8 mouse cellular contexts compared by ENCODE assay signal in the genomic region with DNA sequence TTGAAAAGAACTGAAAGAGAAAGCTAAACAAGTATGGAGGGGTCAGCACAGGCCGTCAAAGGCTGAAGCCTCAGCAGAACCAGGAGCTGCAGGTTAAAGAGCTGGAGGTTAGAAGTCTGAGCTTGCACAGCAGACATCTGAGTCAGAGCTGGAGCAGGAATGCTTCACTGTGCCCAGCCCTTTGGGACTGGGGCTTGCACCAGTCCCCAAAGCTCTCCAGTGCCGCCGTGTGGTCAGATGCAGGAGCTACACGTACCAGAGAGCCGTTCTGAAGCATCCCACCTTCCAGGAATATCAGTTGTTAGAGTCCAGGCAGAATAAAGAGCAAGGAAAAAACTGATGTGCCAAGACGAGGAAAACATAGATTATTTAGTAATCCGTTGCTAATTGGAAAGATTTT. TPM values are rescaled to one million over a fixed set of nuclear protein-coding genes. Genes with fewer than 3 reads are reported as not detected.
DNase-seq lines count a peak whose midpoint lies in the region; ATAC-seq and TF ChIP-seq lines count a peak whose summit lies in the region.

No protein-coding gene starts in this region.

- WGBS in embryonic facial prominence, embryonic 15.5 days, result 2% methylated on average over 7 of the region's 7 CpGs
- WGBS in heart, postnatal 0 days, result under 1% methylated on average over 7 of the region's 7 CpGs
- 3% methylated on average over 7 of the region's 7 CpGs for WGBS in liver, postnatal 0 days (ENCODE audit: insufficient replicate concordance)
- WGBS in neural tube, embryonic 14.5 days, result 2% methylated on average over 7 of the region's 7 CpGs

- H3K36me3 ChIP-seq in G1E (replicated peaks), result no peaks in the 10 kb centered on the region
- no peaks in the 10 kb centered on the region for H3K36me3 ChIP-seq in embryonic facial prominence, embryonic 15.5 days
- H3K36me3 ChIP-seq in heart, postnatal 0 days (replicated peaks; ENCODE audit: control insufficient read depth, insufficient read depth, low read length), result no peaks in the 10 kb centered on the region
- no peaks in the 10 kb centered on the region for H3K36me3 ChIP-seq in liver, postnatal 0 days (replicated peaks; ENCODE audit: insufficient read depth, low read length)
- H3K36me3 ChIP-seq in neural tube, embryonic 14.5 days (ENCODE audit: control insufficient read depth, insufficient read depth, low read length), result no peaks in the 10 kb centered on the region

- H3K4me3 ChIP-seq in G1E (ENCODE audit: low read depth, low read length), result no peak overlapping the region
- H3K4me3 ChIP-seq in bone marrow macrophage, adult 2 months (ENCODE audit: insufficient read depth, low read length), result no peak overlapping the region
- no peak overlapping the region for H3K4me3 ChIP-seq in embryonic facial prominence, embryonic 15.5 days (replicated peaks)
- no peak overlapping the region for H3K4me3 ChIP-seq in heart, postnatal 0 days (ENCODE audit: low read depth, low read length)
- H3K4me3 ChIP-seq in liver, postnatal 0 days (ENCODE audit: low read depth, low read length), result no peak overlapping the region
- H3K4me3 ChIP-seq in neural tube, embryonic 14.5 days (ENCODE audit: low read depth, low read length), result no peak overlapping the region

- H3K9me3 ChIP-seq in G1E (replicated peaks), result no peaks in the 10 kb centered on the region; the same call in 1 of the 2 replicates
- no peaks in the 10 kb centered on the region for H3K9me3 ChIP-seq in embryonic facial prominence, embryonic 15.5 days (replicated peaks)
- H3K9me3 ChIP-seq in heart, postnatal 0 days (replicated peaks; ENCODE audit: control insufficient read depth, low read length), result no peaks in the 10 kb centered on the region
- H3K9me3 ChIP-seq in liver, postnatal 0 days (ENCODE audit: low read length), result no peaks in the 10 kb centered on the region
- H3K9me3 ChIP-seq in neural tube, embryonic 14.5 days (ENCODE audit: control insufficient read depth, low read length), result no peaks in the 10 kb centered on the region

- H3K27ac ChIP-seq in bone marrow macrophage, adult 2 months (ENCODE audit: insufficient read depth, low read depth, low read length), result no peak overlapping the region
- H3K27ac ChIP-seq in embryonic facial prominence, embryonic 15.5 days (replicated peaks), result no peak overlapping the region
- no peak overlapping the region for H3K27ac ChIP-seq in heart, postnatal 0 days (ENCODE audit: low read depth)
- no peak overlapping the region for H3K27ac ChIP-seq in liver, postnatal 0 days (ENCODE audit: low read depth)
- H3K27ac ChIP-seq in neural tube, embryonic 14.5 days (ENCODE audit: low read depth, low read length), result no peak overlapping the region

- no peak for TF ChIP-seq EP300 in heart, postnatal 0 days (IDR thresholded peaks at IDR 0.05; ENCODE audit: low read depth)
- TF ChIP-seq EP300 in liver, postnatal 0 days (IDR thresholded peaks at IDR 0.05; ENCODE audit: low read depth), result no peak

- TF ChIP-seq CTCF in G1E (IDR thresholded peaks at IDR 0.05; ENCODE audit: low read depth, low read length), result peak; percentile 90
- peak; percentile 59; the same call in 1 of the 2 replicates for TF ChIP-seq CTCF in bone marrow macrophage, adult 2 months (IDR thresholded peaks at IDR 0.05; ENCODE audit: low read depth, low read length)
- peak; percentile 89 for TF ChIP-seq CTCF in heart, postnatal 0 days (IDR thresholded peaks at IDR 0.05; ENCODE audit: low read depth)
- peak; percentile 89 for TF ChIP-seq CTCF in liver, postnatal 0 days (IDR thresholded peaks at IDR 0.05; ENCODE audit: low read depth)

- no peak overlapping the region for H3K9ac ChIP-seq in embryonic facial prominence, embryonic 15.5 days
- H3K9ac ChIP-seq in heart, postnatal 0 days (replicated peaks; ENCODE audit: low read depth, low read length), result no peak overlapping the region
- H3K9ac ChIP-seq in liver, postnatal 0 days (replicated peaks), result no peak overlapping the region
- no peak overlapping the region for H3K9ac ChIP-seq in neural tube, embryonic 14.5 days (replicated peaks; ENCODE audit: low read depth, low read length)

- peaks cover 2% of the 10 kb centered on the region; the same call in 1 of the 2 replicates for H3K4me1 ChIP-seq in G1E (ENCODE audit: insufficient read depth, low read depth, low read length)
- H3K4me1 ChIP-seq in bone marrow macrophage, adult 2 months (ENCODE audit: control insufficient read depth, insufficient read depth, low read length), result no peaks in the 10 kb centered on the region
- no peaks in the 10 kb centered on the region for H3K4me1 ChIP-seq in embryonic facial prominence, embryonic 15.5 days
- 0 out of 2 replicates have a peak, but pooled peaks cover 3% of the 10 kb centered on the region for H3K4me1 ChIP-seq in heart, postnatal 0 days (ENCODE audit: control insufficient read depth, insufficient read depth)
- no peaks in the 10 kb centered on the region for H3K4me1 ChIP-seq in liver, postnatal 0 days (ENCODE audit: insufficient read depth)
- no peaks in the 10 kb centered on the region for H3K4me1 ChIP-seq in neural tube, embryonic 14.5 days (ENCODE audit: control insufficient read depth, insufficient read depth, low read length)

- peak; percentile 60 for ATAC-seq in G1E (ENCODE audit: extremely low read depth, insufficient number of reproducible peaks, low FRiP score, poor library complexity, severe bottlenecking)
- ATAC-seq in embryonic facial prominence, embryonic 15.5 days (ENCODE audit: insufficient number of reproducible peaks, low FRiP score, low TSS enrichment, low read depth), result peak; percentile 79; the same call in 1 of the 2 replicates
- ATAC-seq in heart, postnatal 0 days (ENCODE audit: insufficient read depth, low read depth), result peak; percentile 93
- ATAC-seq in liver, postnatal 0 days, result peak; percentile 73
- ATAC-seq in neural tube, embryonic 14.5 days (ENCODE audit: low read depth), result peak; percentile 86

- DNase-seq in G1E (ENCODE audit: low spot score), result no peak
- peak; percentile 74 for DNase-seq in heart, postnatal 0 days (ENCODE audit: low spot score)
- DNase-seq in kidney, postnatal 25 days, result peak; percentile 61 to 72
- DNase-seq in liver, postnatal 0 days, result peak; percentile 76
- peak; percentile 54 to 74 for DNase-seq in urinary bladder, postnatal 36 days (ENCODE audit: low spot score in 2 of 2)

- TF ChIP-seq POLR2A in bone marrow macrophage, adult 2 months (IDR thresholded peaks at IDR 0.05; ENCODE audit: borderline replicate concordance, low read depth, low read length), result no peak

- peaks cover 19% of the 10 kb centered on the region for H3K27me3 ChIP-seq in G1E (ENCODE audit: insufficient read depth, low read length)
- H3K27me3 ChIP-seq in embryonic facial prominence, embryonic 15.5 days, result no peaks in the 10 kb centered on the region
- no peaks in the 10 kb centered on the region for H3K27me3 ChIP-seq in heart, postnatal 0 days (ENCODE audit: control insufficient read depth, insufficient read depth, low read length)
- no peaks in the 10 kb centered on the region for H3K27me3 ChIP-seq in liver, postnatal 0 days (ENCODE audit: insufficient read depth, low read length)
- H3K27me3 ChIP-seq in neural tube, embryonic 14.5 days (ENCODE audit: control insufficient read depth, insufficient read depth, low read length), result no peaks in the 10 kb centered on the region

- no peak overlapping the region for H3K4me2 ChIP-seq in embryonic facial prominence, embryonic 15.5 days (replicated peaks)
- no peak overlapping the region for H3K4me2 ChIP-seq in heart, postnatal 0 days (ENCODE audit: low read depth, low read length)
- H3K4me2 ChIP-seq in liver, postnatal 0 days (ENCODE audit: low read depth, low read length), result no peak overlapping the region
- H3K4me2 ChIP-seq in neural tube, embryonic 14.5 days (ENCODE audit: low read depth, low read length), result no peak overlapping the region

RNA-seq across cellular contexts. Expression of a gene that starts 23.2 kb away (rescaled TPM):
- 26.2 and 36.0 TPM in 2 replicates for total RNA-seq in G1E (2014; fragmentation: Nextera tagmentation)
- 7.7 and 9.1 TPM in 2 replicates for total RNA-seq in G1E (2017)
- 5.0 and 5.6 TPM in 2 replicates for polyA plus RNA-seq in G1E (2012)
- polyA plus RNA-seq in bone marrow macrophage, adult 2 months (2012; ENCODE audit: insufficient read depth, insufficient read length, missing spikeins), result 0.84 and 2.0 TPM in 2 replicates
- 0.24 and 0.42 TPM in 2 replicates for polyA plus RNA-seq in embryonic facial prominence, embryonic 15.5 days (2015; fragmentation: Nextera tagmentation; extraction: Ambion mirVana)
- not detected in 2 replicates for total RNA-seq in heart, postnatal 0 days (2014; rRNA removed; ENCODE audit: low replicate concordance)
- polyA plus RNA-seq in heart, postnatal 0 days (2015; fragmentation: Nextera tagmentation; extraction: Ambion mirVana), result 0.07 TPM in 1 of 2 replicates, not detected in the other
- polyA plus RNA-seq in liver, postnatal 0 days (2015; fragmentation: Nextera tagmentation; extraction: Ambion mirVana), result 0.05 TPM in 2 replicates
- polyA plus RNA-seq in neural tube, embryonic 14.5 days (2014; fragmentation: Nextera tagmentation; extraction: Ambion mirVana), result 1.1 TPM in 2 replicates
